Mouse (Mus musculus) hindbrain, embryonic 15.5 days (tissue): ENCODE results near the gene Prickle1. TPM values are rescaled to one million over a fixed set of nuclear protein-coding genes. Genes with fewer than 3 reads are reported as not detected.

Experiments
- ATAC-seq: fragments of 200-750 bp; cut with Nextera tagmentation; 2 replicates; pipeline ENCODE4 v1.8.0; 2017; ENCODE audit warnings: low read depth, moderate number of reproducible peaks, moderate TSS enrichment; ENCODE audit not compliant: low FRiP score
- H3K27ac ChIP-seq: fragments of 300-500 bp; sonication (generic); replicated peaks from 2 replicates; pipeline ENCODE4 v1.5.1; 2015; ENCODE audit warnings: mild to moderate bottlenecking, inconsistent platforms
- H3K27me3 ChIP-seq: fragments of 300-500 bp; sonication (generic); 2 replicates; pipeline ENCODE4 v1.6.1; 2015; ENCODE audit warnings: control low read depth, inconsistent platforms
- H3K36me3 ChIP-seq: fragments of 300-500 bp; sonication (generic); 2 replicates; pipeline ENCODE4 v1.6.1; 2015; ENCODE audit warnings: control low read depth, inconsistent platforms
- H3K4me1 ChIP-seq: fragments of 300-500 bp; sonication (generic); replicated peaks from 2 replicates; pipeline ENCODE4 v1.6.1; 2015; ENCODE audit warnings: control low read depth, inconsistent platforms
- H3K4me2 ChIP-seq: fragments of 300-500 bp; sonication (generic); 2 replicates; pipeline ENCODE4 v1.6.1; 2015; ENCODE audit warnings: moderate library complexity, mild to moderate bottlenecking, inconsistent platforms
- H3K4me3 ChIP-seq: fragments of 300-500 bp; sonication (generic); 2 replicates; pipeline ENCODE4 v1.5.1; 2015; ENCODE audit warnings: mild to moderate bottlenecking, inconsistent platforms
- H3K9ac ChIP-seq: fragments of 300-500 bp; sonication (generic); 2 replicates; pipeline ENCODE4 v1.6.1; 2015; ENCODE audit warnings: inconsistent platforms
- H3K9me3 ChIP-seq: fragments of 300-500 bp; sonication (generic); 2 replicates; pipeline ENCODE4 v1.6.1; 2016; ENCODE audit warnings: control low read depth, inconsistent platforms
- WGBS: fragments of 180-500 bp; shearing (Covaris S2); methylation state at CpG from one replicate; pipeline ENCODE4 v1.1.7; 2015; 5-methylcytosine and 5-hydroxymethylcytosine counted together
- polyA plus RNA-seq: library from polyadenylated mRNA; unstranded; fragments of >200 nt; fragmentation: Nextera tagmentation; extraction: Ambion mirVana; gene quantifications from 2 replicates; pipeline ENCODE4 v1.2.1, GENCODE M21; 2015

Prickle1 gene
- polyA plus RNA-seq, 1 experiment from 2014 or later: 21.1 TPM

DNA sequence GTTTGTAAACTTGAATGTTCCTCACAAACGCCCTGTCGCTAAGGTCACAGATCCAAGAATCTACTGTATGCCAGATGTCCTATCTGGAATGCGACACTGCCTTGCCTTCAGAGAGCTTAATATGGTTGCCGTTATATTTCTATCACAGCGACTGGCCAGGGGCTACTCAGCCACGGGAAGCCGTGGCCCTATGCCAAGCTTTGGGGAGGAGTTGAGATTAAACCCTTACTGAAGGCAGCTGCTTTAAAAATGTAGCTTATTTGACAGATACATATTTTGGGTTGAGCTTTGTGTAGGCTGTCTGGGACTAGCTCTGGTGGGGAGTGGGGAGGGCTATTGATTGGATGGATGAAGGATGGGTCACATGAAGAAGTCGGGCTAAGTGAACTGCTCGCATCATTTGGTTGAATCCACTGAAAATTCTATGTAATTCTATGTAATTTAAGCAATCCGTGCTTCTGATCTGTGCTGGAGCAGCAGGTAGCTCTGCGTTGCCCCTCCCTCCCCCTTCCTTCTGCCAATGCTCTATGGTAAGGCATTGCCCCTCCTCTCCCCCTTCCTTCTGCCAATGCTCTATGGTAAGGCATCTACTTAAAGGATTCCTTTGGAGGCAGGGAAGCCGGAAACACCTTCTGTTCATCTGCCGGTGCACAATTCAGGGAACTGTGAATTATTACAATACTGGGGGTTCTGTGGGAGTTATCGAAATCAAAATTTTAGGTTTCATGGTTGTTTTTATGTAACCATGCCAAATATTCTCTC is 28.0 kb downstream of the Prickle1 start:
- peak; percentile 45; the same call in 1 of the 2 replicates for ATAC-seq
- H3K36me3 ChIP-seq: no peaks in the 10 kb centered on the region

DNA sequence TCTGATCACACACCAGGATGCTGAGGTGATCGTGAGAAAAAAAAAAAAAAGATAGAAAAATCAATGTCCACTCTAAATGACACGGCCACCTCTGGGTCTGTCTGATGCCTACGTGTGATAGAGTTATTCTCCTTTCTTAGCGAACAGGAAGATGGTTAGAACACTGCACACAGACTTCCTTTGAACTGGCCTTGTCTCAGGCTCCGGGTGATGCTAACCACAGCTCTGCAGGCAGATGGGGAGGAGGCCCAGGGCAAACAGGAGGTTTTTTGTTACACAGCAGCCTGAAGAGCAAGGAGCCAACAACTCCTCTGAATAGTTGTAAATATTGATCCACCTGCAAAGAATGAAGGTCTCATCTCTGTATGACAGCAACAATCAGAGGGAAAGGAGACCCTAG is 32.2 kb downstream of the Prickle1 start:
- Histone ChIP-seq H3K9me3 (no peaks in the 10 kb centered on the region), H3K4me2 (no peak overlapping the region), H3K4me1 (peaks cover 17% of the 10 kb centered on the region), H3K4me3 (no peak overlapping the region), H3K9ac (no peak overlapping the region), H3K27ac (no peak overlapping the region), H3K27me3 (no peaks in the 10 kb centered on the region), H3K36me3 (no peaks in the 10 kb centered on the region)
- 70% methylated on average over 5 of the region's 5 CpGs for WGBS
- ATAC-seq: no peak

More for the DNA sequence above, 28.0 kb downstream of the Prickle1 start:
- H3K4me3 ChIP-seq: no peak overlapping the region
- H3K4me1 ChIP-seq: peaks cover 14% of the 10 kb centered on the region
- no peak overlapping the region for H3K9ac ChIP-seq
- WGBS: 66% methylated on average over 14 of the region's 14 CpGs
- H3K27me3 ChIP-seq: no peaks in the 10 kb centered on the region
- H3K27ac ChIP-seq: no peak overlapping the region
- H3K4me2 ChIP-seq: no peak overlapping the region
- H3K9me3 ChIP-seq: no peaks in the 10 kb centered on the region

DNA sequence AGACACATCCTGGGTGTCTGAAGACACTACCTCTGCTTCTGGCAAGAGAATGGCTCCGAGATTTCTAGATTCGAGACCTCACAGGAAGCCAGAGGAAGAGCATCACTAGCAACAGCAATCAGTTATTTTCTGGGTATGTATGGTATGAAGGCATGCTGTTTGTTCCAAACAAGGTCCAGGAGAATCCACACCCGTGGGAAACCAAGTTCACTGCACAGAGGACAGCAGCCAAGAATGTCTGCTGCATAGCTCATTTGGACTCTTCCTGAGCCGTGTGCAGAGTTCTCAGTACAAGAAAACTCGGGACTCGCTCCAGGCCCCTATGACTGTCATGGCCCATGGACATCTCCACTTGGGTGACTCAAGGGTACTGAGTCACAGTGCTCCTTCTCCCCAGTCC is 34.2 kb downstream of the Prickle1 start:
- H3K4me2 ChIP-seq: no peak overlapping the region
- H3K27me3 ChIP-seq: no peaks in the 10 kb centered on the region
- H3K4me3 ChIP-seq: no peak overlapping the region
- H3K9me3 ChIP-seq: no peaks in the 10 kb centered on the region
- no peaks in the 10 kb centered on the region for H3K36me3 ChIP-seq
- no peak overlapping the region for H3K9ac ChIP-seq
- 0 out of 2 replicates have a peak, but pooled peaks cover 6% of the 10 kb centered on the region for H3K4me1 ChIP-seq
- ATAC-seq: no peak
- 87% methylated on average over 6 of the region's 6 CpGs for WGBS
- H3K27ac ChIP-seq: no peak overlapping the region

DNA sequence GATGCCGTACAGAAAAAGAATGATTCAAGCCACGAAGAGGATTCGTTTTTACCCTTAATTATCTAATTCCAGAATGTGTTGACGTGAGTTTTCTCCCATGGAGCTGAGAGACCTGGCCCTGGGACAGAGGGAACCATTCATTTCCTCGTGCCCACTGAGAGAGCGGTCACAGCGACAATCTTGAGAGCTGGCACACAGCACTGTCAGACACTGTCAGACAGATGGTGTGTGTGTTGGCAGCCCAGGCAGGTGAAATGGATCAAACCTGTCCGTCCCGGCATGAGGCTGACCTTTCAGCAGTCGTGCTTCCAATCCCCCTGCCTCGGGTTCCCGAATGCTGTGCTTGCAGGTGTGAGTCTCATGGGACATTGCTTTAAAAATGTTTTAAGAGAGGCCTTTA is 37.3 kb downstream of the Prickle1 start:
- Histone ChIP-seq H3K27me3 (no peaks in the 10 kb centered on the region), H3K36me3 (no peaks in the 10 kb centered on the region), H3K9ac (no peak overlapping the region), H3K4me2 (no peak overlapping the region), H3K27ac (no peak overlapping the region), H3K4me3 (no peak overlapping the region), H3K4me1 (0 out of 2 replicates have a peak, but pooled peaks cover 3% of the 10 kb centered on the region), H3K9me3 (no peaks in the 10 kb centered on the region)
- ATAC-seq: no peak
- WGBS: 69% methylated on average over 12 of the region's 12 CpGs

DNA sequence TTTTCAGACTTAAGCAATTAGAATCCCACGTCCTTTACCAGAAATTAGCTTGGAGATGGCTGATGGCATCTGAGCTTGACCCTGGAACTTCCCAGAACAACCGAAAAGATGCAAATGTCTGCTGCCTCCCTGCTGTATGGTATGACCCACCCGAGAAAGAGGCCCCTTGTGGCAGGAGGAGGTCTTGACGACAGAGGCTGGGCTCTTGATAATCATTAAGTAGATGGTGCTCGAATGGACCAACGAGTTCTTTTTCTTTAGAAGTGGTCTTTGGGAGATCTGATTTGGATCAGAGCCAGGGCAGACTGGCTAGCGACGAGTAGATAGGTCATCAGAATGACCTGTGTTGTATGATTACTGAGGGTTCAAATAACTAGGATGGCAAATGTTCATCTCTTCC is 40.0 kb downstream of the Prickle1 start:
- Histone ChIP-seq H3K36me3 (no peaks in the 10 kb centered on the region), H3K4me2 (no peak overlapping the region), H3K4me3 (no peak overlapping the region), H3K4me1 (0 out of 2 replicates have a peak, but pooled peaks cover 4% of the 10 kb centered on the region), H3K9ac (no peak overlapping the region), H3K27ac (no peak overlapping the region), H3K27me3 (no peaks in the 10 kb centered on the region), H3K9me3 (no peaks in the 10 kb centered on the region)
- 62% methylated on average over 8 of the region's 8 CpGs for WGBS
- ATAC-seq: no peak

DNA sequence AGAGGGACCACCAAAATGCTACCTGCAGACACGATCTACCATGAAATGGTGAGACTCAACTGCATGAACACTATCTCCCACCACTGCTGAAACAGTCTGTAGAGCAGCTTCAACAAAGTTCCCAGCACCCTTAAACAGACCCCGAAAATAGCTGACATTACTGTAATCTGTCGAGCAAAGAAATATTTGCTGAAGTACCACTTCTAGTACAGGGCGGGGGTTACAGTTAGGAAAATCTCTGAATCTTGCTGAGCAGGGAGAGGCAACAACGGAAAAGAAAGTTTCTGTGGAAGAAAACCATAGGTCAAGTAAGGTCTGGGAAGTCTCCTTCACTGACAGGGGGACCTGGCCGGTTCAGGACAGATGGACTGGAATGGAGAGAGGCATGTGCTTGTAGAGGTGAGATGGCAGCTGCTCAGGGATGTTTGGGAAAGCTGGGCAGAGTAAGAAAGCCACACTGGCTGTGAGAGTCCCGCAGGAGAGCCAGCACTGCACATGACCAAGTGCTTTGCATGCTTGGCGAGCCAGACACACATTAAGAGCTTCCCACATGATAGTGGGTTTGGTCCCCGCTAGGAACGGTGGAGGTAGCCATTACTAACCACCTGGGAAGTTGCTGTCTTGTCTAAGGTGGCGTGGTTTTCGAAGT is 41.4 kb downstream of the Prickle1 start:
- H3K4me3 ChIP-seq: no peak overlapping the region
- no peak overlapping the region for H3K4me2 ChIP-seq
- H3K9ac ChIP-seq: no peak overlapping the region
- H3K4me1 ChIP-seq: 0 out of 2 replicates have a peak, but pooled peaks cover 4% of the 10 kb centered on the region
- H3K9me3 ChIP-seq: no peaks in the 10 kb centered on the region
- no peak for ATAC-seq
- H3K27me3 ChIP-seq: no peaks in the 10 kb centered on the region
- 86% methylated on average over 12 of the region's 12 CpGs for WGBS
- no peaks in the 10 kb centered on the region for H3K36me3 ChIP-seq
- H3K27ac ChIP-seq: no peak overlapping the region

DNA sequence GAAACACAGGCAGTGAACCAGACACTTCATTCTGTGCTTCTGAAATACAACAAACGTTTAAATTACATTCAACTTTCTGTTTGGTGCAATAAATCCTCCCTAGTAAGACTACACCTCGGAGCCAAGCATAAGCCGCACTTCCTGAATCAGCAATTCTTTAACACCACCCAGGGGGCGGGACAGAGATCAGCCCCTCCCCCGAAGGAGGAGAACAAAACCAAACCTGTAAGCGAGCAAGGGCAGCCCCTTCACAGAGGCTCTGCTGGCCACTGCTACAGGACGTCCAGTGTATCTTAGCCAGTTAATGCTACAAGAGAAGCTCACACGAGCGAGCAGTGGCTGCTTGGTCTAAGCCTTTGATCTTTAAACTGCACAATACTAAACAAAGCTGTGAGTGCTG is 43.5 kb downstream of the Prickle1 start:
- no peaks in the 10 kb centered on the region for H3K27me3 ChIP-seq
- no peak overlapping the region for H3K9ac ChIP-seq
- no peak overlapping the region for H3K4me3 ChIP-seq
- H3K9me3 ChIP-seq: no peaks in the 10 kb centered on the region
- peak; percentile 51; the same call in 1 of the 2 replicates for ATAC-seq
- H3K4me1 ChIP-seq: 0 out of 2 replicates have a peak, but pooled peaks cover 4% of the 10 kb centered on the region
- H3K4me2 ChIP-seq: peak overlapping the region; percentile 6; the same call in 1 of the 2 replicates
- H3K27ac ChIP-seq: no peak overlapping the region
- H3K36me3 ChIP-seq: no peaks in the 10 kb centered on the region
- 8% methylated on average over 9 of the region's 9 CpGs for WGBS

DNA sequence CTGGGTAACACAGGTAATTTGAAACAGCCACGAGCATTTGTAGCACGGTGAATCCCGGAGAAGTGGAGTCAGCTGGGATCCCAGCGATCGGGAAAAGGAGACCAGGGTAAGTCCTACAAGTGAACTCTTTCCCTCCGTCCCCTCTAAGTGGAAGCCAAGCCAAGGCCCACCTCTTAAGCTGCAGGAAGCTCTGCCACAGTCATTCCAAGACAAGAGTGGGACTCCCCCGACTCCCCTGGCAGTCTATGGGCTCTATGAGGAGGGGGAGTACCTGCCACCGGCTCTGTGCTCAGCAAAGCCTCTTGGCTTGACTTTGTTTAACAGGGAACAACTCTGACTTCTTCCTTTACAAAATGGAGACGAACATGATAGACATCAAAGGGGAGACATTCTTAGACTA is 47.4 kb downstream of the Prickle1 start:
- 0 out of 2 replicates have a peak, but pooled peaks cover 4% of the 10 kb centered on the region for H3K4me1 ChIP-seq
- no peak overlapping the region for H3K27ac ChIP-seq
- no peaks in the 10 kb centered on the region for H3K9me3 ChIP-seq
- no peaks in the 10 kb centered on the region for H3K27me3 ChIP-seq
- no peak overlapping the region for H3K4me2 ChIP-seq
- no peak for ATAC-seq
- no peak overlapping the region for H3K4me3 ChIP-seq
- H3K36me3 ChIP-seq: no peaks in the 10 kb centered on the region
- 78% methylated on average over 9 of the region's 9 CpGs for WGBS
- no peak overlapping the region for H3K9ac ChIP-seq

DNA sequence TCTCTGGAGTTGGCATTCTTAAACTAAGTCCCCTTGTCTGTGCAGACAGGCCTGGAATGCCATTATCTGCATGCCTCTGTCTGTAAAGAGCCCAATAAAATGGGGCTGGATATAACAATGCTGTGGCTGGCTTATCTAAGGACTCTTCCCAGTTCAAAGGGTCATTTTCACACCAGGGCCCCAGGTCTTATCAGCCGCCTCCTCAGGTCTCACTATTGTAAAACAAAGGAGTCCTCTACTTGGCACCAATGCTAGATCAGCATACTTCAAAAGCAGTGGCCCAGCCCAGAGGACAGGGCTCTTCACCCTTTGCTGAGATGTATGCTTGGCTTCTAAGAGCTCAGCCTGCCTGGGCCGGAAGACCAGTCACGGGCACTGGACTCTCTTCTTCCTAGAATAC is 56.3 kb downstream of the Prickle1 start:
- WGBS: 74% methylated on average over 3 of the region's 3 CpGs

DNA sequence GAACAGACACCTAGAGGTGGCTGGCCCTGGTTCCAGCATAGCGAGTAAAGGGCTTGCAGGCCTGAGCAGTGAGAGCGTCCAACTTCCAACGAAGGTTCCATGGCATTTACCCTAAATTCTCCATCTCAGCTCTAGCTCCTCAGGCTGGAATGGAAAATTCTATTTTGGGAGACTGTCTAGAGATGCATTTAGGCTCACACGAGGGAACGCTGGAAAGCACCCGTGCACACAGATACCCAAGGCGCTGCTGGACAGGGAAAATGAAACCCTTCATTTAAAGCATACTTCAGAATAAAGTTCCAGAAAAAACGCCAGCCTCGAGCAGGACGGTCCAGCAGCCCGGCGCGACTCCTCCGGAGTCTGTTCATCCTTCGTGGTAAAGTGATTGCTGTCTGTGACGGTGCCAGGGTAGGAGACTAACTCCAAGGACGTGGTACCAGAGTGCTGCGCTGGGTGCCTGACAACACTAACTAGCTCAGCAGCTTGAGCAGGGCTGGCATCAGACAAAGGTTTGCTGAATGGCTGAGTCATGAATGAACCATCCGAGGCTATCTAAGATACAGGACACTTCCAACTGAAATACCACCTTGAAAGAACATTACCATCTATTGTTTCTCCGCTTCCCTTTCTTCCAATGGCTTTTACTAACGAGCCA is 57.0 kb downstream of the Prickle1 start:
- no peak overlapping the region for H3K27ac ChIP-seq
- no peak overlapping the region for H3K4me3 ChIP-seq
- WGBS: 83% methylated on average over 21 of the region's 21 CpGs
- H3K4me2 ChIP-seq: no peak overlapping the region
- no peaks in the 10 kb centered on the region for H3K9me3 ChIP-seq
- no peak for ATAC-seq
- no peaks in the 10 kb centered on the region for H3K27me3 ChIP-seq
- no peak overlapping the region for H3K9ac ChIP-seq
- H3K36me3 ChIP-seq: no peaks in the 10 kb centered on the region
- H3K4me1 ChIP-seq: no peaks in the 10 kb centered on the region

More for the DNA sequence above, 56.3 kb downstream of the Prickle1 start:
- Histone ChIP-seq H3K4me2 (no peak overlapping the region), H3K27ac (no peak overlapping the region), H3K4me3 (no peak overlapping the region), H3K9me3 (no peaks in the 10 kb centered on the region), H3K4me1 (no peaks in the 10 kb centered on the region), H3K27me3 (no peaks in the 10 kb centered on the region), H3K9ac (no peak overlapping the region), H3K36me3 (no peaks in the 10 kb centered on the region)
- ATAC-seq: no peak

DNA sequence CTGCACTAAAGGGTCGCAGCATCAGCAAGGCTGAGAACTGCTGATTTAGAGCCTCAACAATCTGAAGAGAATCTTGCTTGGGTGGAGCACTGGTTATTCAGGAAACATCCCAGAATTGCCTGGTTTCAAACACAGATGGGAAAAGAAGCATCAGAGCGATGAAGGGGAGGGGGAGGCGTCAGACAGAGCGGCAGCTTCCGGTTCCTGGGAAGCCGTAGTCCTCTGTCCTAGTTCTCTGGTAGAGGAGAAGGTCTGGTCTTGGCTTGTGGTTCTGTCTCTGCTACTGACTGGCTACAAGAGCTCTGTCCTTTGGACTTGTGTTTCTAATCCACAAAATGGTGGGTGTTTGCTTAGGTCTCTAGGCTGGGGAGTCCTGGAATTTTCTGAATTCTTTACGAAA is 57.9 kb downstream of the Prickle1 start:
- WGBS: 86% methylated on average over 7 of the region's 7 CpGs
- Histone ChIP-seq H3K9me3 (no peaks in the 10 kb centered on the region), H3K9ac (no peak overlapping the region), H3K27me3 (no peaks in the 10 kb centered on the region), H3K27ac (no peak overlapping the region), H3K4me3 (no peak overlapping the region), H3K4me1 (no peaks in the 10 kb centered on the region), H3K36me3 (no peaks in the 10 kb centered on the region), H3K4me2 (no peak overlapping the region)
- no peak for ATAC-seq

DNA sequence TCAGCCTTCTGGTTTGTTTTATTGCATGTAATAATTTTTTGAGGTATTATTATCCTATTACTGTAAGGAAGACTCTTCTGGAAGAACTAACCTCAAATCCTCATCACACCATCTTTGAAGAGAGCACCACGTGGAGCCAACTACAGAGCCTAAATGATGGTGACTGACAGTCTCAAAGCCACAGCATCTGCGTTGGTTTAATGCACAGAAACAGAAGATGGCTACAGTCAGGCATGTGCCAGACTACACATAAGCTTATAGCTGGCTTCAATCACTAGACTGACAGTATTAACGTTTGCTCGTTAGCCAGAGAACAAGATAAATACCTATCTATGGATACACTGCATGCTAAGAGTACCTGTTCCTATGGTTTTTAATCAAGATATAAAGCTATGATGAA is 59.5 kb downstream of the Prickle1 start:
- ATAC-seq: no peak
- no peaks in the 10 kb centered on the region for H3K27me3 ChIP-seq
- H3K4me1 ChIP-seq: no peaks in the 10 kb centered on the region
- 76% methylated on average over 4 of the region's 4 CpGs for WGBS
- no peak overlapping the region for H3K27ac ChIP-seq
- no peaks in the 10 kb centered on the region for H3K36me3 ChIP-seq
- no peaks in the 10 kb centered on the region for H3K9me3 ChIP-seq
- H3K4me2 ChIP-seq: no peak overlapping the region
- no peak overlapping the region for H3K9ac ChIP-seq
- no peak overlapping the region for H3K4me3 ChIP-seq
